Mouse (Mus musculus) forebrain, postnatal 0 days (tissue): ENCODE measurements at regions not wholly inside any gene's neighbourhood (a gene's known extent, or its start where the extent isn't known, plus 50 kb on each side); places are given as distances from the start of the nearest gene placed in this dataset.

ENCODE experiments used
- ATAC-seq: fragments of 200-750 bp; cut with Nextera tagmentation; 2 replicates; pipeline ENCODE4 v1.8.0; 2017; ENCODE audit warnings: mild to moderate bottlenecking, moderate library complexity
- DNase-seq: peaks from one replicate; pipeline ENCODE4 v3.0.0-alpha.2; 2015
- H3K27ac ChIP-seq: fragments of 300-500 bp; sonication (generic); 2 replicates; pipeline ENCODE4 v1.5.1; 2014; ENCODE audit warnings: low read depth, mild to moderate bottlenecking, antibody characterized with exemption, low read length, moderate library complexity, mixed read lengths
- H3K27me3 ChIP-seq: fragments of 300-500 bp; sonication (generic); 2 replicates; pipeline ENCODE4 v1.6.1; 2014; ENCODE audit warnings: mild to moderate bottlenecking, low read length, mixed read lengths; ENCODE audit not compliant: insufficient read depth
- H3K36me3 ChIP-seq: fragments of 300-500 bp; sonication (generic); 2 replicates; pipeline ENCODE4 v1.6.1; 2014; ENCODE audit warnings: mild to moderate bottlenecking, moderate library complexity; ENCODE audit not compliant: insufficient read depth
- H3K4me1 ChIP-seq: fragments of 300-500 bp; sonication (generic); 2 replicates; pipeline ENCODE4 v1.6.1; 2014; ENCODE audit warnings: antibody characterized with exemption; ENCODE audit not compliant: insufficient read depth
- H3K4me2 ChIP-seq: fragments of 300-500 bp; sonication (generic); 2 replicates; pipeline ENCODE4 v1.6.1; 2014; ENCODE audit warnings: low read depth, mild to moderate bottlenecking, moderate library complexity
- H3K4me3 ChIP-seq: fragments of 300-500 bp; sonication (generic); 2 replicates; pipeline ENCODE4 v1.5.1; 2014; ENCODE audit warnings: low read depth, low read length, mixed read lengths
- H3K9ac ChIP-seq: fragments of 300-500 bp; sonication (generic); 2 replicates; pipeline ENCODE4 v1.6.1; 2014; ENCODE audit warnings: mild to moderate bottlenecking
- H3K9me3 ChIP-seq: fragments of 300-500 bp; sonication (generic); 2 replicates; pipeline ENCODE4 v1.6.1; 2016; ENCODE audit warnings: low read length
- CTCF ChIP-seq: sonication (generic); IDR thresholded peaks from 2 replicates; pipeline ENCODE4 v1.5.1; 2016; ENCODE audit warnings: antibody characterized with exemption, control low read depth, low read depth
- WGBS: fragments of 180-500 bp; shearing (Covaris S2); extraction: QIAGEN DNeasy Blood & Tissue Kit; methylation state at CpG from one replicate; pipeline ENCODE4 v1.1.7; 2014; 5-methylcytosine and 5-hydroxymethylcytosine counted together

DNA sequence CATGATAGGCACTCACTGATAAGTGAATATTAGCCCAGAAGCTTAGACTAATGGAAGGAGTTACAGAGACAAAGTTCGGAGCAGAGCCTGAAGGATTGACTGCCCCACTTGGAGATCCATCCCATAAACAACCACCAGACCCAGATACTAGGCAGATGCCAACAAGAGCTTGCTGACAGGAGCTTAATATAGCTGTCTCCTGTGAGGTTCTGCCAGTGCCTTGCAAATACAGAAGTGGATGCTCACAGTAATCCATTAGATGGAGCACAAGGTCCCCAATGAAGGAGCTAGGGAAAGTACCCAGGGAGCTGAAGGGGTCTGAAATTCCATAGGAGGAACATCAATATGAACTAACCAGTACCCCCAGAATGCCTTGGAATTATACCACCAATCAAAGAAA, 252.8 kb upstream of the Lrtm1 start:
- no peak overlapping the region for H3K9ac ChIP-seq
- ATAC-seq (no peak), DNase-seq (no peak)
- no peak overlapping the region for H3K27ac ChIP-seq
- 95% methylated on average over 1 of the region's 1 CpGs for WGBS
- H3K4me2 ChIP-seq, result no peak overlapping the region
- no peaks in the 10 kb centered on the region for H3K27me3 ChIP-seq
- no peaks in the 10 kb centered on the region for H3K36me3 ChIP-seq
- no peak overlapping the region for H3K4me3 ChIP-seq
- no peak for TF ChIP-seq CTCF
- no peaks in the 10 kb centered on the region for H3K4me1 ChIP-seq
- no peaks in the 10 kb centered on the region for H3K9me3 ChIP-seq

DNA sequence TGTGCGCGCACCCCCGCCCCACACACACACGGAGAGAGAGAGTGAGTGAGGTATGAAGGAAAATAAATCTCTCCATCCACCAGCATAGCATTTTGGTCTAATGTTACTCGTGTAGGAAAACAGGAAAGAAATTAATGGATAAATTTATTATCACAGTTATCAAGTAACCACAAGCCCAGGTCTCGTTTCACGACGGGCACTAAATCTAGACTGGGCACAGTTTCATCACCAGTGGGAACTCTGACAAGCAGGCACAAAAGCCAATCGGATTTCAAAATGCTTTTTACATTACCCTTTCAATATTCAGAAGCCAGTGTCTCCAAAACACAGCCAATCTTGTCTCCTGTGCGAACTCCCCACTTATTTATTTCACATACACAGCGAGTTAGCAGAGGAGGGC, 244.9 kb upstream of the Lrtm1 start:
- H3K4me1 ChIP-seq, result no peaks in the 10 kb centered on the region
- no peak for TF ChIP-seq CTCF
- no peak for DNase-seq

DNA sequence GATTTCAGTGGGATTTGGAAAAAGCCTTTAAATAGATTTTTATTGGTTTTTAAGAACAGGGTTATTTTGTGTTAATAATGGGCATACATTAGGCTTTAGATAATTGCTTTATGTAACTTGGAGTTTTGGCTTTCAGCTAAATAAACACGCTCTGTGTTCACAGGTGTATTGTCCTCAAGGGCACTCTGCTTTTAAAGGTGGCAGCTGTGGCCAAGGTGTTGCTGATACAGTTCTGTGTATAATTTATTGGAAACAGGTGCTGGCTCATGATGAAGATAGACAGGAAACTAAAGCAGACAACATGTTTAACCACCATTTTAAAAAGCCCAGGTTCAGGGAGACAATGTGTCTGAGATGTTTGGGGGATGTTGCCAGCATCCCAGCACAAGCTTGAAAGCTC, 242.3 kb upstream of the Lrtm1 start:
- Histone ChIP-seq H3K4me3 (no peak overlapping the region), H3K9me3 (no peaks in the 10 kb centered on the region), H3K36me3 (no peaks in the 10 kb centered on the region), H3K27ac (no peak overlapping the region), H3K9ac (no peak overlapping the region), H3K4me1 (no peaks in the 10 kb centered on the region), H3K4me2 (no peak overlapping the region), H3K27me3 (no peaks in the 10 kb centered on the region)
- ATAC-seq (no peak), DNase-seq (no peak)
- WGBS, result 91% methylated on average over 1 of the region's 1 CpGs
- no peak for TF ChIP-seq CTCF

More for the DNA sequence above, 244.9 kb upstream of the Lrtm1 start:
- H3K4me2 ChIP-seq, result no peak overlapping the region
- H3K4me3 ChIP-seq, result no peak overlapping the region
- no peak for ATAC-seq
- no peak overlapping the region for H3K9ac ChIP-seq
- no peaks in the 10 kb centered on the region for H3K9me3 ChIP-seq
- WGBS, result 72% methylated on average over 11 of the region's 11 CpGs
- no peaks in the 10 kb centered on the region for H3K36me3 ChIP-seq
- H3K27me3 ChIP-seq, result no peaks in the 10 kb centered on the region
- no peak overlapping the region for H3K27ac ChIP-seq

DNA sequence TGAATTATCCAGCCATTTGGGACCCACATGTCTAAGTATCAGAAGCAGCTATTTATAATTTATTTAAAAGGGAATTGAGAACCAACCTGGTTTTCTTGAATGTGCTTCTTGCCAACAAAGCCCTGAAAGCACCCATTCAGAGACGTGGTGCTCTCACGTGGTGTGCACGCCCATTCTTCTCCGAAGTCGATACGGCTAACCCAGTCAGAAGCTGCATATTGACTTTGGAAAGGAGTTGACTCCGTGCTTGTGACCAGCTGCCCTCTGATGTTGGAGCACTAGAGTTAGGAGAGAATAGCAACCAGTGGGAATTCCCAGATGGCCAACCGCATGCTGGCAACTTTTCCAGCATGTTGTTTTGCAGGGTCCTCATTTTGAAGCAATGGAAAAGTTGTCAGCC, 240.2 kb upstream of the Lrtm1 start:
- Histone ChIP-seq H3K4me1 (no peaks in the 10 kb centered on the region), H3K4me2 (no peak overlapping the region), H3K36me3 (no peaks in the 10 kb centered on the region), H3K27me3 (no peaks in the 10 kb centered on the region), H3K9ac (no peak overlapping the region), H3K9me3 (no peaks in the 10 kb centered on the region), H3K27ac (no peak overlapping the region), H3K4me3 (no peak overlapping the region)
- WGBS, result 82% methylated on average over 8 of the region's 8 CpGs
- TF ChIP-seq CTCF, result no peak
- ATAC-seq (no peak), DNase-seq (no peak)

DNA sequence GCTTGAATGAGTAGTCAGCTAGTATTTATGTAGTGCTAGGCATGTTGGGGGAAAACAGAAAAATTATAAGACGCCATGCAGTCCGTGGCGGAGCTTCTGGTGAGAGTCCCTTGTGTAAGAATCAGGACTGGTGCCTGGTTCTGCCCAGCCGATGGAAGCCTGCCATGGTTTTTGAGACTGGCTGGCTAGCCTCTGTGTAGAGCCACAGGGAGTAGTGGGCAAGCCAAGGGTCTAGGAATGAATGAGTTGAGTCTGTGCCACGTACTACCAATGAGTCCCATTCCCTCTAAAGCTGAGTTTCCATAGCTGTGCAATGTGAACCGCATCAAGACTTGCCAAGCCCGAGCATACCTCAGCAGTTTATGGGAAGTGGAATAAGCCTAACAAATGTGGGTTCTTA, 236.3 kb upstream of the Lrtm1 start:
- Histone ChIP-seq H3K4me1 (no peaks in the 10 kb centered on the region), H3K9me3 (no peaks in the 10 kb centered on the region), H3K4me2 (no peak overlapping the region), H3K27ac (no peak overlapping the region), H3K36me3 (no peaks in the 10 kb centered on the region), H3K9ac (no peak overlapping the region), H3K27me3 (no peaks in the 10 kb centered on the region), H3K4me3 (no peak overlapping the region)
- peak; percentile 29; the same call in 1 of the 2 replicates for ATAC-seq
- peak; percentile 49 for DNase-seq
- no peak for TF ChIP-seq CTCF
- 79% methylated on average over 7 of the region's 7 CpGs for WGBS

DNA sequence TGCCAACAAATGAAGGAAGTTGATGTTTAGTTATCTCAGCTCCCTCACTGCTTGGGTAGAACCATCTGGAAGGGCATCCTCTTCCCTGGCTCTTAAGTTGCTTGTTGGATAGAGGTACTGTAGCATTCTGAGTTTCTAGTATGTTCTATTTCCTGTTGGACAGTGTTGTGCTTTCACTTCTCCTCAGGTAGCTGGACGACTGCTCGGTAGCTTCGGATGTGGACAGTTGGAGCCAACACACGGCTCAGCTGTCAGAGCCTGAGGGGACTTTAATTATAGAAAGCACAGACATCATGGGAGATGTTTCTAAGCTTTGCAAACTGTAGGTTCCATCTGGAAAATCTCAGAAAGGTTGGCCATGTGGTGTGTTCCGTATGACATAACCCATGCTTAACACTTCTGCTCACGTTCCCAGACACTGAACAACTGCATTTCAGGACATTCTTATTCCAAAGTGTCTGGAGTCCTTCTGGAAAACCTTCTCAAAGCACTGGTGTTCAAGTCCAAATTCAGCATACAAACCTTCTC, 233.8 kb upstream of the Lrtm1 start:
- Histone ChIP-seq H3K9ac (no peak overlapping the region), H3K36me3 (no peaks in the 10 kb centered on the region), H3K4me3 (no peak overlapping the region), H3K4me1 (no peaks in the 10 kb centered on the region), H3K4me2 (no peak overlapping the region), H3K9me3 (no peaks in the 10 kb centered on the region), H3K27ac (no peak overlapping the region), H3K27me3 (no peaks in the 10 kb centered on the region)
- DNase-seq (no peak), ATAC-seq (no peak)
- 92% methylated on average over 6 of the region's 6 CpGs for WGBS
- TF ChIP-seq CTCF, result no peak

DNA sequence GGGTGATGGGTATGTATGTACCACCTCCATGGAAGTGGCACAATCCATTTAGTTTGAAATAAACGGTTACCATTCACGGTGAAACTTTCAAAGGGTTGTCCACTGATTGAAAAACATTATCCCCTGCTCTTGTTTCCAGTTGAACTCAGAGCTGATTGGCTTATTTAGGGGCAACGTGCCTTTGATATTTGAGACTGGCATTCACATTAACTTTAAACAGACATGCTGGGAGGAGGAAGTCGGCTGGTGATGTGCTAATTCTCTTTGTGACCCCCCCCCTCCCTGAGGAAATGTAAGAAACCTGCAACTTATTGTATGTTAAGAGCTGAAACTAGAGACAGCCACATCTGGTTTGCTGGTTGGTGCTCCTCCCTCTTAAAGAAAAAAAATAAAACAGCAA, 219.7 kb upstream of the Lrtm1 start:
- Histone ChIP-seq H3K9me3 (no peaks in the 10 kb centered on the region), H3K4me1 (0 out of 2 replicates have a peak, but pooled peaks cover 6% of the 10 kb centered on the region), H3K36me3 (no peaks in the 10 kb centered on the region), H3K9ac (no peak overlapping the region), H3K27me3 (no peaks in the 10 kb centered on the region), H3K4me2 (peak overlapping the region; percentile 34; the same call in 1 of the 2 replicates), H3K4me3 (no peak overlapping the region), H3K27ac (no peak overlapping the region)
- no peak for TF ChIP-seq CTCF
- ATAC-seq (no peak), DNase-seq (no peak)
- WGBS, result 1% methylated on average over 4 of the region's 4 CpGs
